Mouse (Mus musculus) erythroblast, embryonic 14.5 days (primary cell): ENCODE measurements around the gene Capn5.

Experiments
- GATA1 ChIP-seq: IDR thresholded peaks from 2 replicates; pipeline ENCODE4 v1.6.1; 2012; ENCODE audit warnings: low read length, inconsistent platforms, mixed read lengths
- TAL1 ChIP-seq: IDR thresholded peaks from 3 replicates; pipeline ENCODE4 v1.6.1; 2012; ENCODE audit warnings: low read length, inconsistent platforms, mixed read lengths

- TF ChIP-seq GATA1 (no peak), TAL1 (no peak)
Observed at GRCm38 (mm10) chr7:98160041-98160740, 17.9 kb downstream of the Capn5 start.
